Mouse (Mus musculus) lung, embryonic 16.5 days (tissue): ENCODE measurements around the gene Fmnl1. TPM values are rescaled to one million over a fixed set of nuclear protein-coding genes. Genes with fewer than 3 reads are reported as not detected.

Source experiments
- ATAC-seq: fragments of 200-750 bp; cut with Nextera tagmentation; 2 replicates; pipeline ENCODE4 v1.8.0; 2017; ENCODE audit warnings: low read depth, mild to moderate bottlenecking, moderate library complexity
- H3K27ac ChIP-seq: fragments of 300-500 bp; sonication (generic); 2 replicates; pipeline ENCODE4 v1.5.1; 2014; ENCODE audit warnings: mild to moderate bottlenecking, control low read depth, low read length
- H3K27me3 ChIP-seq: fragments of 300-500 bp; sonication (generic); 2 replicates; pipeline ENCODE4 v1.6.1; 2014; ENCODE audit warnings: low read depth, low read length, mixed read lengths; ENCODE audit not compliant: control insufficient read depth, insufficient read depth
- H3K36me3 ChIP-seq: fragments of 300-500 bp; sonication (generic); 2 replicates; pipeline ENCODE4 v1.6.1; 2014; ENCODE audit warnings: low read length; ENCODE audit not compliant: control insufficient read depth, insufficient read depth
- H3K4me1 ChIP-seq: fragments of 300-500 bp; sonication (generic); replicated peaks from 2 replicates; pipeline ENCODE4 v1.6.1; 2014; ENCODE audit warnings: low read length, mixed read lengths; ENCODE audit not compliant: control insufficient read depth, insufficient read depth
- H3K4me2 ChIP-seq: fragments of 300-500 bp; sonication (generic); 2 replicates; pipeline ENCODE4 v1.6.1; 2014; ENCODE audit warnings: low read depth, low read length, control low read depth
- H3K4me3 ChIP-seq: fragments of 300-500 bp; sonication (generic); 2 replicates; pipeline ENCODE4 v1.5.1; 2014; ENCODE audit warnings: mild to moderate bottlenecking, low read length, control low read depth
- H3K9ac ChIP-seq: fragments of 300-500 bp; sonication (generic); 2 replicates; pipeline ENCODE4 v1.6.1; 2014; ENCODE audit warnings: low read length, control low read depth
- H3K9me3 ChIP-seq: fragments of 300-500 bp; sonication (generic); 2 replicates; pipeline ENCODE4 v1.6.1; 2016; ENCODE audit warnings: low read length; ENCODE audit not compliant: control insufficient read depth
- WGBS: fragments of 180-500 bp; shearing (Covaris S2); extraction: QIAGEN DNeasy Blood & Tissue Kit; methylation state at CpG from one replicate; pipeline ENCODE4 v1.1.7; 2014; 5-methylcytosine and 5-hydroxymethylcytosine counted together
- polyA plus RNA-seq: library from polyadenylated mRNA; unstranded; fragments of >200 nt; fragmentation: Nextera tagmentation; extraction: Ambion mirVana; gene quantifications from 2 replicates; pipeline ENCODE4 v1.2.1, GENCODE M21; 2015

Gene Fmnl1
- polyA plus RNA-seq, 1 experiment from 2014 or later = 2.9 TPM

DNA sequence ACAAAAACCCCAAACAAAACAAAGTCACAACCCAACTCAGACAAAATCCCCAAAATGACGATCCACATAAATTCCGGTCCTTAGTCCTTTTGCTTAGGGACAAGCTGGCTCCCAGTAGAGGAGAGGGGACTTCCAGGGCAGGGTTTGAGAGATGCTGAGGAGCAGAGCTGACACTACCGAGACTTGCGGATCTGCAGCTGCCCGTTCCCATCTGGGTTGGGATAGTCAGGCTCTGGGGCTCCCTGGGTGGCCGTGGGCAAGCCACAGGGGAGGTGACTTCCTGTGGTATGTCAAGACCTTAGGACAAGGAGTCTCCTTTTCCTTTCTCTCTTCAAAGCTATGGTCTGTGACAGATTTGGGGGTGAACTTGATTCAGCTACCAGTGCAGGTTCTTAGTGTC is 65.5 kb downstream of the Fmnl1 start:
- peaks cover 2% of the 10 kb centered on the region; the same call in 1 of the 2 replicates for H3K9me3 ChIP-seq
- peaks cover 11% of the 10 kb centered on the region for H3K4me1 ChIP-seq
- no peaks in the 10 kb centered on the region for H3K27me3 ChIP-seq
- H3K36me3 ChIP-seq = peaks cover 11% of the 10 kb centered on the region
- WGBS = 70% methylated on average over 6 of the region's 6 CpGs
- H3K9ac ChIP-seq = no peak overlapping the region
- ATAC-seq = no peak
- no peak overlapping the region for H3K27ac ChIP-seq
- no peak overlapping the region for H3K4me3 ChIP-seq
- H3K4me2 ChIP-seq = no peak overlapping the region

GRCm38 (mm10) chr11:103236903-103237302 is 66.0 kb downstream of the Fmnl1 start:
- H3K4me1 ChIP-seq = peaks cover 11% of the 10 kb centered on the region
- 70% methylated on average over 10 of the region's 10 CpGs for WGBS
- no peak overlapping the region for H3K4me2 ChIP-seq
- H3K27me3 ChIP-seq = no peaks in the 10 kb centered on the region
- ATAC-seq = no peak
- H3K9ac ChIP-seq = no peak overlapping the region
- peaks cover 11% of the 10 kb centered on the region for H3K36me3 ChIP-seq
- H3K4me3 ChIP-seq = no peak overlapping the region
- no peak overlapping the region for H3K27ac ChIP-seq
- peaks cover 2% of the 10 kb centered on the region; the same call in 1 of the 2 replicates for H3K9me3 ChIP-seq

GRCm38 (mm10) chr11:103237757-103238156 is 66.8 kb downstream of the Fmnl1 start:
- H3K27me3 ChIP-seq = no peaks in the 10 kb centered on the region
- no peak overlapping the region for H3K27ac ChIP-seq
- H3K9me3 ChIP-seq = peaks cover 2% of the 10 kb centered on the region; the same call in 1 of the 2 replicates
- ATAC-seq = no peak
- H3K4me3 ChIP-seq = no peak overlapping the region
- no peak overlapping the region for H3K4me2 ChIP-seq
- peaks cover 11% of the 10 kb centered on the region for H3K36me3 ChIP-seq
- H3K9ac ChIP-seq = no peak overlapping the region
- 77% methylated on average over 9 of the region's 9 CpGs for WGBS
- H3K4me1 ChIP-seq = peaks cover 11% of the 10 kb centered on the region

DNA sequence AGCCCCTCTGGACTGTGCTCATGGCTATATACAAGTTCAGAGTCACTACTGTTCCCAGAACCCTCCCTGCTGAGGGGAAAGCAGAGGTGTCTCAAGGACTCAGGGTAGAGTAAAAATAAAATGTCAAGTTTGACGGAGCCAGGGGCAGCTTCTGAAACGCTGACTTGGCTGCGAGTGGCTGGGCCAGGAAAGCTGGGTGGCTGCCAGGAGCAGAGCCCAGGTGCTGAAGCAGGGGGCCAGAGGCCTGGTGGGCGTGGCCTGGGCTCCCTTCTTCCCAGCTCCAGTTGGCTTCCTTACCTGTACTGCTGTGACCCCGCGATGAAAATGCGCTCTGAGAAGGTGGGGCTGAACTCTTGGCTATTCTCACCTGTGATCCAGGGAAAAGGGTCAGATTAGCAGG is 69.8 kb downstream of the Fmnl1 start:
- Histone ChIP-seq H3K9me3 (peaks cover 2% of the 10 kb centered on the region; the same call in 1 of the 2 replicates), H3K9ac (no peak overlapping the region), H3K4me2 (no peak overlapping the region), H3K36me3 (peaks cover 11% of the 10 kb centered on the region), H3K27me3 (no peaks in the 10 kb centered on the region), H3K27ac (peak overlapping the region; percentile 55; the same call in 1 of the 2 replicates), H3K4me1 (peaks cover 17% of the 10 kb centered on the region), H3K4me3 (no peak overlapping the region)
- ATAC-seq = peak; percentile 35; the same call in 1 of the 2 replicates
- WGBS = 32% methylated on average over 7 of the region's 7 CpGs

GRCm38 (mm10) chr11:103244856-103245255 is 73.9 kb downstream of the Fmnl1 start:
- peak overlapping the region; percentile 57; the same call in 1 of the 2 replicates for H3K27ac ChIP-seq
- H3K4me1 ChIP-seq = peaks cover 52% of the 10 kb centered on the region
- peak; percentile 51 for ATAC-seq
- WGBS = 61% methylated on average over 4 of the region's 4 CpGs
- H3K36me3 ChIP-seq = no peaks in the 10 kb centered on the region
- no peak overlapping the region for H3K4me2 ChIP-seq
- no peak overlapping the region for H3K4me3 ChIP-seq
- H3K27me3 ChIP-seq = no peaks in the 10 kb centered on the region
- no peaks in the 10 kb centered on the region for H3K9me3 ChIP-seq
- H3K9ac ChIP-seq = no peak overlapping the region

- no peaks in the 10 kb centered on the region for H3K9me3 ChIP-seq
- 0 out of 2 replicates have a peak overlapping the region, but pooled peaks have one; percentile 18 for H3K9ac ChIP-seq
- peak overlapping the region; percentile 82 for H3K27ac ChIP-seq
- 52% methylated on average over 10 of the region's 10 CpGs for WGBS
- no peak overlapping the region for H3K4me2 ChIP-seq
- peak; percentile 24 for ATAC-seq
- H3K4me1 ChIP-seq = peaks cover 41% of the 10 kb centered on the region
- no peaks in the 10 kb centered on the region for H3K27me3 ChIP-seq
- no peak overlapping the region for H3K4me3 ChIP-seq
- H3K36me3 ChIP-seq = no peaks in the 10 kb centered on the region
Measured at GRCm38 (mm10) chr11:103246081-103246730, 75.3 kb downstream of the Fmnl1 start.

GRCm38 (mm10) chr11:103246731-103247290 is 75.9 kb downstream of the Fmnl1 start:
- Histone ChIP-seq H3K9me3 (no peaks in the 10 kb centered on the region), H3K4me2 (no peak overlapping the region), H3K4me3 (no peak overlapping the region), H3K27ac (peak overlapping the region; percentile 82), H3K4me1 (peaks cover 41% of the 10 kb centered on the region), H3K36me3 (no peaks in the 10 kb centered on the region), H3K27me3 (no peaks in the 10 kb centered on the region), H3K9ac (no peak overlapping the region)
- WGBS = 40% methylated on average over 4 of the region's 4 CpGs
- no peak for ATAC-seq

GRCm38 (mm10) chr11:103247504-103248177 is 76.7 kb downstream of the Fmnl1 start:
- H3K9me3 ChIP-seq = no peaks in the 10 kb centered on the region
- peak overlapping the region; percentile 82 for H3K27ac ChIP-seq
- no peak overlapping the region for H3K4me2 ChIP-seq
- no peaks in the 10 kb centered on the region for H3K36me3 ChIP-seq
- H3K27me3 ChIP-seq = no peaks in the 10 kb centered on the region
- no peak overlapping the region for H3K4me3 ChIP-seq
- peak; percentile 81 for ATAC-seq
- peak overlapping the region; percentile 6; the same call in 1 of the 2 replicates for H3K9ac ChIP-seq
- WGBS = 35% methylated on average over 11 of the region's 11 CpGs
- peaks cover 47% of the 10 kb centered on the region for H3K4me1 ChIP-seq
